Mouse (Mus musculus): ENCODE data around the gene Cdhr3. TPM values are rescaled to one million over a fixed set of nuclear protein-coding genes. Genes with fewer than 3 reads are reported as not detected.

Cdhr3 gene
- total RNA-seq (2023), result not detected

DNA sequence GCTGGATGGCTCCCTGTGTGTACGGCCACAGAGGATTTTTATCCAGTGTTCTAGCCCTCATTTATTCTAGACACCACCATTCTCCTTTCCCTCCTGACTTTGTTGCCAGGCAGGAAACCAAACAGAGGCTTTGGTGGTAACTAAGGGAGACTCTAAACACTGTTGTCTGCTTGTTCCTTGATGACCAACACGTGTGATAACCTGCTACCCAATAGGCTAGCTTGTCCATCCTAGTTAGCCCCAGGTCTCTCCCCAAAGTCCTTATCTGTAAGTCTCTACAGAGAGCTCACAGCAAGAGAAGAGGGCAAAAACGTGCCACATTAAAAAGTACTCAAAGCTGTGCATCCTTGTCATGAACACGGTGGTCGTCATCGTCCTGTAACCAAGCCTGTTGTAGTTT is at the start of gene Cdhr3:
Gene Cdhr3, minus strand, starts transcription at position 101 of the 400 bp plus-strand sequence.

Other genes with a start within 250 kb of the Cdhr3 start
- gene Sypl, start 139.0 kb downstream of the Cdhr3 start, total RNA-seq (2023), result 10 to 100 TPM; 66.8 to 82.6 TPM
- gene Atxn7l1, start 54.8 kb upstream of the Cdhr3 start, total RNA-seq (2023), result 100 to 1,000 TPM; 156 to 168 TPM

Measured in neutrophil, adult 59 days (primary cell).